8 mouse cellular contexts compared by ENCODE assay signal in the genomic region with DNA sequence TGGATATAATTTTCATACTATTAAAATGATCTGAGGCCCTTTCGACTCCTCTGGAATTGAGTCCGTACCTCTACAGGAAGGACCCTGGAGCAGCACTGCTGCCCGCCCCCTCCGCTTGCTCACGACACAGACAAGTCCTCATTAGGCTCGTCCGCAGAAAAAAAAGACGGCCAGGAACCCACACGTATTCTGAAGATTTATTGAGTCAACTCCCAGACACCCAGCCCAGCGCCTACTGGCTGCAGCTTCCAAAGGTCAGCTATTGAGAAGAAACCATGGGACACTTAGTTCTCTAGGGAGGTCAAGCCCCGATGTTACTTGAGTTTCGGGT. TPM values are rescaled to one million over a fixed set of nuclear protein-coding genes. Genes with fewer than 3 reads are reported as not detected.
DNase-seq lines count a peak whose midpoint lies in the region; ATAC-seq and TF ChIP-seq lines count a peak whose summit lies in the region.

No protein-coding gene starts in this region.

- peak overlapping the region; percentile 85 for H3K4me3 ChIP-seq in heart, adult 2 months
- H3K4me3 ChIP-seq in ES-Bruce4 (ENCODE audit: low read depth, low read length): peak overlapping the region; percentile 89
- H3K4me3 ChIP-seq in heart, postnatal 0 days (ENCODE audit: low read depth, low read length): peak overlapping the region; percentile 93

- no peaks in the 10 kb centered on the region for H3K36me3 ChIP-seq in heart, adult 2 months (ENCODE audit: control insufficient read depth, insufficient read depth, low read length)
- H3K36me3 ChIP-seq in ES-Bruce4 (ENCODE audit: control insufficient read depth, insufficient read depth, low read length, poor library complexity, severe bottlenecking): no peaks in the 10 kb centered on the region
- 0 out of 2 replicates have a peak, but pooled peaks cover 4% of the 10 kb centered on the region for H3K36me3 ChIP-seq in heart, postnatal 0 days (replicated peaks; ENCODE audit: control insufficient read depth, insufficient read depth, low read length)

- WGBS in heart, adult 2 months: 1% methylated on average over 12 of the region's 12 CpGs
- 1% methylated on average over 12 of the region's 12 CpGs for WGBS in heart, postnatal 0 days

- no peak for TF ChIP-seq EP300 in heart, adult 2 months (IDR thresholded peaks at IDR 0.05; ENCODE audit: insufficient read depth, low read depth, low read length)
- TF ChIP-seq EP300 in ES-Bruce4 (IDR thresholded peaks at IDR 0.05; ENCODE audit: insufficient read depth, low read depth, low read length): no peak
- no peak for TF ChIP-seq EP300 in heart, postnatal 0 days (IDR thresholded peaks at IDR 0.05; ENCODE audit: low read depth)

- peak overlapping the region; percentile 96 for H3K27ac ChIP-seq in heart, adult 2 months
- H3K27ac ChIP-seq in ES-Bruce4 (ENCODE audit: insufficient read depth, low read length): peak overlapping the region; percentile 49; the same call in 1 of the 2 replicates
- H3K27ac ChIP-seq in heart, postnatal 0 days (ENCODE audit: low read depth): peak overlapping the region; percentile 82; the same call in 1 of the 2 replicates

- H3K4me1 ChIP-seq in heart, adult 2 months (ENCODE audit: control insufficient read depth, insufficient read depth, low read length): no peaks in the 10 kb centered on the region; the same call in 1 of the 2 replicates
- H3K4me1 ChIP-seq in ES-Bruce4 (ENCODE audit: control insufficient read depth, insufficient read depth, low read length): no peaks in the 10 kb centered on the region
- no peaks in the 10 kb centered on the region for H3K4me1 ChIP-seq in heart, postnatal 0 days (ENCODE audit: control insufficient read depth, insufficient read depth)

- H3K9ac ChIP-seq in heart, adult 2 months (ENCODE audit: low read depth, low read length): peak overlapping the region; percentile 42
- H3K9ac ChIP-seq in ES-Bruce4 (ENCODE audit: low read depth, poor library complexity, severe bottlenecking): peak overlapping the region; percentile 62
- peak overlapping the region; percentile 74 for H3K9ac ChIP-seq in heart, postnatal 0 days (replicated peaks; ENCODE audit: low read depth, low read length)

- DNase-seq in heart, adult 2 months: no peak
- DNase-seq in heart, adult 18-20 months: no peak
- no peak for DNase-seq in heart, postnatal 0 days (ENCODE audit: low spot score)
- no peak for DNase-seq in cerebellum, adult 9-10 months
- DNase-seq in retina, postnatal 1 day: no peak
- no peak for DNase-seq in retina, embryonic 14.5 days (ENCODE audit: low spot score)

- H3K79me2 ChIP-seq in heart, adult 2 months (replicated peaks; ENCODE audit: control insufficient read depth, insufficient read depth, low read length): no peaks in the 10 kb centered on the region

- ATAC-seq in heart, postnatal 0 days (ENCODE audit: insufficient read depth, low read depth): peak; percentile 10
- peak; percentile 29 for ATAC-seq in megakaryocyte, adult 5-6 weeks (ENCODE audit: poor library complexity, severe bottlenecking)

- TF ChIP-seq POLR2A in heart, adult 2 months (IDR thresholded peaks at IDR 0.05; ENCODE audit: insufficient read depth, low read depth, low read length): no peak
- TF ChIP-seq POLR2A in ES-Bruce4 (IDR thresholded peaks at IDR 0.05; ENCODE audit: insufficient read depth, low read length): no peak

- TF ChIP-seq CTCF in heart, adult 2 months (IDR thresholded peaks at IDR 0.05): no peak
- no peak for TF ChIP-seq CTCF in ES-Bruce4 (IDR thresholded peaks at IDR 0.05; ENCODE audit: low read depth, low read length)
- TF ChIP-seq CTCF in heart, postnatal 0 days (IDR thresholded peaks at IDR 0.05; ENCODE audit: low read depth): no peak

- peak overlapping the region; percentile 98 for H3K4me2 ChIP-seq in heart, postnatal 0 days (ENCODE audit: low read depth, low read length)

- no peaks in the 10 kb centered on the region for H3K9me3 ChIP-seq in ES-Bruce4 (replicated peaks; ENCODE audit: control insufficient read depth, insufficient read depth, low read length, poor library complexity, severe bottlenecking)
- H3K9me3 ChIP-seq in heart, postnatal 0 days (replicated peaks; ENCODE audit: control insufficient read depth, low read length): no peaks in the 10 kb centered on the region

- H3K27me3 ChIP-seq in heart, adult 2 months (ENCODE audit: control insufficient read depth, insufficient read depth, low read length): no peaks in the 10 kb centered on the region
- no peaks in the 10 kb centered on the region for H3K27me3 ChIP-seq in ES-Bruce4 (ENCODE audit: control insufficient read depth, insufficient read depth, low read length, poor library complexity, severe bottlenecking)
- H3K27me3 ChIP-seq in heart, postnatal 0 days (ENCODE audit: control insufficient read depth, insufficient read depth, low read length): peaks cover 23% of the 10 kb centered on the region

- intact Hi-C loops in heart, adult 2 months (cut with DNase I): loop anchor here (1.0 kb wide), 1 partner anchor 25 kb away; no protein-coding TSS in a partner anchor

RNA-seq across cellular contexts. Expression of a gene that starts 9.2 kb away (rescaled TPM):
- under 1 TPM in 1 of 2 experiments, not detected in 1; 0.41 TPM for total RNA-seq in heart, adult 2 months (2021)
- polyA plus RNA-seq in heart, adult 2 months (2012; rRNA removed): 0.29 and 0.32 TPM in 2 replicates
- total RNA-seq in heart, adult 18-20 months (2021): under 1 TPM; 0.07 to 0.08 TPM
- 0.17 and 0.22 TPM in 2 replicates for polyA plus RNA-seq in ES-Bruce4 (2011; ENCODE audit: insufficient read depth, insufficient read length, low read depth, missing spikeins)
- not detected in 2 replicates for total RNA-seq in heart, postnatal 0 days (2014; rRNA removed; ENCODE audit: low replicate concordance)
- polyA plus RNA-seq in heart, postnatal 0 days (2015; fragmentation: Nextera tagmentation; extraction: Ambion mirVana): 0.01 and 0.03 TPM in 2 replicates
- total RNA-seq in megakaryocyte, adult 5-6 weeks (2015): not detected in 2 replicates
- 0.04 TPM in 1 of 2 replicates, not detected in the other for total RNA-seq in megakaryocyte, adult 5-6 weeks (2017)

RNA-seq across cellular contexts. Expression of a gene that starts 9.5 kb away (rescaled TPM):
- total RNA-seq in heart, adult 2 months (2021): 10 to 100 TPM; 11.0 to 13.8 TPM
- 21.9 and 23.6 TPM in 2 replicates for polyA plus RNA-seq in heart, adult 2 months (2012; rRNA removed)
- total RNA-seq in heart, adult 18-20 months (2021): 10 to 100 TPM; 12.2 to 14.5 TPM
- polyA plus RNA-seq in ES-Bruce4 (2011; ENCODE audit: insufficient read depth, insufficient read length, low read depth, missing spikeins): 45.9 and 60.3 TPM in 2 replicates
- total RNA-seq in heart, postnatal 0 days (2014; rRNA removed; ENCODE audit: low replicate concordance): 6.1 and 6.7 TPM in 2 replicates
- 36.2 and 40.1 TPM in 2 replicates for polyA plus RNA-seq in heart, postnatal 0 days (2015; fragmentation: Nextera tagmentation; extraction: Ambion mirVana)
- total RNA-seq in megakaryocyte, adult 5-6 weeks (2015): 21.9 and 25.3 TPM in 2 replicates
- 3.6 and 5.9 TPM in 2 replicates for total RNA-seq in megakaryocyte, adult 5-6 weeks (2017)

RNA-seq across cellular contexts. Expression of a gene that starts 12.2 kb away (rescaled TPM):
- total RNA-seq in heart, adult 2 months (2021): 10 to 100 TPM; 36.0 to 39.3 TPM
- polyA plus RNA-seq in heart, adult 2 months (2012; rRNA removed): 68.4 and 68.6 TPM in 2 replicates
- total RNA-seq in heart, adult 18-20 months (2021): 10 to 100 TPM; 41.0 to 42.1 TPM
- 41.6 and 51.5 TPM in 2 replicates for polyA plus RNA-seq in ES-Bruce4 (2011; ENCODE audit: insufficient read depth, insufficient read length, low read depth, missing spikeins)
- total RNA-seq in heart, postnatal 0 days (2014; rRNA removed; ENCODE audit: low replicate concordance): 84.6 and 86.0 TPM in 2 replicates
- 31.6 and 35.4 TPM in 2 replicates for polyA plus RNA-seq in heart, postnatal 0 days (2015; fragmentation: Nextera tagmentation; extraction: Ambion mirVana)
- total RNA-seq in megakaryocyte, adult 5-6 weeks (2015): 29.3 and 30.8 TPM in 2 replicates
- 13.5 and 16.8 TPM in 2 replicates for total RNA-seq in megakaryocyte, adult 5-6 weeks (2017)

RNA-seq across cellular contexts. Expression of a gene that starts 20.6 kb away (rescaled TPM):
- total RNA-seq in heart, adult 2 months (2021): 10 to 100 TPM; 19.7 to 26.7 TPM
- 18.7 and 35.0 TPM in 2 replicates for polyA plus RNA-seq in heart, adult 2 months (2012; rRNA removed)
- 10 to 100 TPM; 22.8 to 23.0 TPM for total RNA-seq in heart, adult 18-20 months (2021)
- 12.5 and 13.3 TPM in 2 replicates for polyA plus RNA-seq in ES-Bruce4 (2011; ENCODE audit: insufficient read depth, insufficient read length, low read depth, missing spikeins)
- total RNA-seq in heart, postnatal 0 days (2014; rRNA removed; ENCODE audit: low replicate concordance): 77.4 and 88.4 TPM in 2 replicates
- 32.1 and 35.6 TPM in 2 replicates for polyA plus RNA-seq in heart, postnatal 0 days (2015; fragmentation: Nextera tagmentation; extraction: Ambion mirVana)
- total RNA-seq in megakaryocyte, adult 5-6 weeks (2015): 0.93 TPM in 1 of 2 replicates, not detected in the other
- 0.61 and 0.77 TPM in 2 replicates for total RNA-seq in megakaryocyte, adult 5-6 weeks (2017)

RNA-seq across cellular contexts. Expression of a gene that starts 20.7 kb away (rescaled TPM):
- under 1 TPM in 1 of 2 experiments, not detected in 1; 0.31 TPM for total RNA-seq in heart, adult 2 months (2021)
- polyA plus RNA-seq in heart, adult 2 months (2012; rRNA removed): 0.47 and 0.59 TPM in 2 replicates
- total RNA-seq in heart, adult 18-20 months (2021): under 1 TPM; 0.28 to 0.35 TPM
- 6.0 and 6.9 TPM in 2 replicates for polyA plus RNA-seq in ES-Bruce4 (2011; ENCODE audit: insufficient read depth, insufficient read length, low read depth, missing spikeins)
- not detected in 2 replicates for total RNA-seq in heart, postnatal 0 days (2014; rRNA removed; ENCODE audit: low replicate concordance)
- polyA plus RNA-seq in heart, postnatal 0 days (2015; fragmentation: Nextera tagmentation; extraction: Ambion mirVana): 0.11 and 0.12 TPM in 2 replicates
- total RNA-seq in megakaryocyte, adult 5-6 weeks (2015): not detected in 2 replicates
- total RNA-seq in megakaryocyte, adult 5-6 weeks (2017): not detected in 2 replicates
